Mouse (Mus musculus) testis, adult 2 months (tissue): ENCODE data around the gene Prrt1. TPM values are rescaled to one million over a fixed set of nuclear protein-coding genes. Genes with fewer than 3 reads are reported as not detected.

Experiments used
- H3K27ac ChIP-seq: fragments of 200-500 bp; 2 replicates; pipeline ENCODE4 v1.5.1; 2012; ENCODE audit warnings: low read depth, low read length; ENCODE audit not compliant: control insufficient read depth, insufficient read depth
- H3K27me3 ChIP-seq: fragments of 200-500 bp; 2 replicates; pipeline ENCODE4 v1.6.1; 2012; ENCODE audit warnings: mild to moderate bottlenecking, low read length, moderate library complexity; ENCODE audit not compliant: control insufficient read depth, insufficient read depth
- H3K36me3 ChIP-seq: fragments of 200-500 bp; 2 replicates; pipeline ENCODE4 v1.6.1; 2012; ENCODE audit warnings: mild to moderate bottlenecking, low read length; ENCODE audit not compliant: control insufficient read depth, insufficient read depth
- H3K4me1 ChIP-seq: fragments of 200-500 bp; 2 replicates; pipeline ENCODE4 v1.6.1; 2012; ENCODE audit warnings: low read length; ENCODE audit not compliant: control insufficient read depth, insufficient read depth
- H3K4me3 ChIP-seq: fragments of 200-500 bp; 2 replicates; pipeline ENCODE4 v1.5.1; 2012; ENCODE audit warnings: low read depth, mild to moderate bottlenecking, low read length, moderate library complexity, mixed read lengths; ENCODE audit not compliant: control insufficient read depth
- CTCF ChIP-seq: fragments of 200-500 bp; IDR thresholded peaks from 2 replicates; pipeline ENCODE4 v1.5.1; 2012; ENCODE audit warnings: low read depth, mild to moderate bottlenecking, inconsistent platforms, low read length, moderate library complexity; ENCODE audit not compliant: control insufficient read depth, insufficient read depth, insufficient replicate concordance
- POLR2A ChIP-seq: fragments of 200-500 bp; IDR thresholded peaks from 2 replicates; pipeline ENCODE4 v1.6.1; 2012; ENCODE audit warnings: low read depth, mild to moderate bottlenecking, inconsistent platforms, low read length, moderate library complexity; ENCODE audit not compliant: control insufficient read depth
- polyA plus RNA-seq: library from polyadenylated mRNA; depleted of rRNA; stranded (reverse); fragments of >200 nt; gene quantifications from 2 replicates; pipeline ENCODE4 v1.2.3, GENCODE M21; 2012

The Prrt1 gene
- polyA plus RNA-seq, 1 experiment = 1.6 TPM

GRCm38 (mm10) chr17:34629796-34630603 is 667 bp downstream of the Prrt1 start:
- H3K4me1 ChIP-seq = peaks cover 51% of the 10 kb centered on the region
- H3K4me3 ChIP-seq = peak overlapping the region; percentile 50
- H3K27ac ChIP-seq = no peak overlapping the region
- TF ChIP-seq POLR2A (no peak), CTCF (no peak)
- peaks cover 5% of the 10 kb centered on the region; the same call in 1 of the 2 replicates for H3K27me3 ChIP-seq
- H3K36me3 ChIP-seq = no peaks in the 10 kb centered on the region

- Histone ChIP-seq H3K4me1 (peaks cover 47% of the 10 kb centered on the region), H3K36me3 (no peaks in the 10 kb centered on the region), H3K4me3 (peak overlapping the region; percentile 79), H3K27me3 (peaks cover 5% of the 10 kb centered on the region; the same call in 1 of the 2 replicates), H3K27ac (no peak overlapping the region)
- TF ChIP-seq POLR2A = no peak
- TF ChIP-seq CTCF = no peak
Observed at GRCm38 (mm10) chr17:34630761-34631301, 1.5 kb downstream of the Prrt1 start.

- no peaks in the 10 kb centered on the region for H3K36me3 ChIP-seq
- H3K4me3 ChIP-seq = peak overlapping the region; percentile 79
- H3K27ac ChIP-seq = no peak overlapping the region
- peaks cover 39% of the 10 kb centered on the region for H3K4me1 ChIP-seq
- TF ChIP-seq CTCF = no peak
- no peak for TF ChIP-seq POLR2A
- peaks cover 5% of the 10 kb centered on the region; the same call in 1 of the 2 replicates for H3K27me3 ChIP-seq
Observed at GRCm38 (mm10) chr17:34631647-34632046, 2.3 kb downstream of the Prrt1 start.

- Histone ChIP-seq H3K4me1 (peaks cover 36% of the 10 kb centered on the region), H3K4me3 (peak overlapping the region; percentile 71), H3K27me3 (peaks cover 5% of the 10 kb centered on the region; the same call in 1 of the 2 replicates), H3K27ac (no peak overlapping the region), H3K36me3 (no peaks in the 10 kb centered on the region)
- TF ChIP-seq POLR2A (no peak), CTCF (no peak)
Observed at GRCm38 (mm10) chr17:34632261-34632691, 2.9 kb downstream of the Prrt1 start.

GRCm38 (mm10) chr17:34635671-34636070 is 6.3 kb downstream of the Prrt1 start:
- Histone ChIP-seq H3K27me3 (peaks cover 3% of the 10 kb centered on the region; the same call in 1 of the 2 replicates), H3K36me3 (no peaks in the 10 kb centered on the region), H3K4me1 (peaks cover 21% of the 10 kb centered on the region), H3K27ac (no peak overlapping the region), H3K4me3 (no peak overlapping the region)
- TF ChIP-seq CTCF = no peak
- no peak for TF ChIP-seq POLR2A

- Histone ChIP-seq H3K4me1 (peaks cover 7% of the 10 kb centered on the region), H3K27me3 (no peaks in the 10 kb centered on the region), H3K4me3 (peak overlapping the region; percentile 41), H3K27ac (no peak overlapping the region), H3K36me3 (no peaks in the 10 kb centered on the region)
- TF ChIP-seq POLR2A (no peak), CTCF (no peak)
Observed at GRCm38 (mm10) chr17:34637459-34637858, 8.1 kb downstream of the Prrt1 start.

- TF ChIP-seq POLR2A (no peak), CTCF (no peak)
- Histone ChIP-seq H3K4me3 (no peak overlapping the region), H3K4me1 (peaks cover 10% of the 10 kb centered on the region), H3K36me3 (no peaks in the 10 kb centered on the region), H3K27me3 (no peaks in the 10 kb centered on the region), H3K27ac (no peak overlapping the region)
Observed at GRCm38 (mm10) chr17:34639461-34640255, 10.3 kb downstream of the Prrt1 start.
